13 mouse cellular contexts compared by ENCODE assay signal in the genomic region with DNA sequence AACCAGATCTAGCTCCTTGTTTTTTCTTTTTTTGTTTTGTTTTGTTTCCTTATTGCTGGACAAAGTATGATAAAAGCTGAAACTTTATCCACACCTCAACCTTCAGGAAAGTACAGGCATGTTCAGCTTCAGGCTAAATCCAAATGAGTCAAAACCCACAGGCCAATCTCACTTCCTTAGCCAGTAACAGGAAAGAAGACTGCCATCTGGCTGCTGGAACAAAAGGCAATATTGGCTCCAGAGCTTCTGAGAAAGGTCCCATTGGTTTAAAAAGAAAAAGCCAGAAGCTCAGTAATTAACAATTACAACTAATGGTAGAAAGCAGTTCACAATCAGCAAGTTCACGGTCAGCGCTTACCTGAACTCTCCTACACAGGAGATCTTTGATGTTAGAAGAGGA.
"Had no signal": no experiment of that assay in that cellular context is flagged by ENCODE, and none has a peak within 500 bp of the region (broad histone marks: within the 10 kb centered on the region; RNA-seq: fewer than 3 reads in every experiment).

No protein-coding gene starts in this region.

- DNase-seq: kidney, postnatal 25 days; layer of hippocampus, adult 9-11 months; lung, adult 2 months; lung, postnatal 36 days; spleen, adult 18-20 months; thymus, adult 2 months; thymus, postnatal 25 days had no signal

- H3K4me2 ChIP-seq: kidney, embryonic 15.5 days; liver, embryonic 11.5 days; liver, embryonic 15.5 days; midbrain, embryonic 13.5 days; neural tube, embryonic 12.5 days had no signal

- H3K9ac ChIP-seq: kidney, embryonic 15.5 days; liver, embryonic 15.5 days; midbrain, embryonic 13.5 days; neural tube, embryonic 12.5 days had no signal

- H3K36me3 ChIP-seq: kidney, embryonic 15.5 days; liver, embryonic 15.5 days; midbrain, embryonic 13.5 days; neural tube, embryonic 12.5 days had no signal

- H3K27me3 ChIP-seq: kidney, embryonic 15.5 days had no signal

- H3K4me1 ChIP-seq: liver, embryonic 15.5 days had no signal

- H3K9me3 ChIP-seq: kidney, embryonic 15.5 days; liver, embryonic 15.5 days; midbrain, embryonic 13.5 days; neural tube, embryonic 12.5 days had no signal

- H3K4me3 ChIP-seq: kidney, embryonic 15.5 days; liver, embryonic 15.5 days; midbrain, embryonic 13.5 days; neural tube, embryonic 12.5 days had no signal

- H3K27ac ChIP-seq: kidney, embryonic 15.5 days; liver, embryonic 15.5 days; midbrain, embryonic 13.5 days; neural tube, embryonic 12.5 days had no signal

- ATAC-seq: lung, postnatal 0 days; midbrain, embryonic 13.5 days had no signal
